Mouse (Mus musculus): ENCODE data around the gene Sp100. TPM values are rescaled to one million over a fixed set of nuclear protein-coding genes. Genes with fewer than 3 reads are reported as not detected.

The Sp100 gene
- polyA plus RNA-seq, 1 experiment: 0.14 TPM

GRCm38 (mm10) chr1:85757531-85758230 is 107.9 kb downstream of the Sp100 start:
- Histone ChIP-seq H3K79me2 (ENCODE audit: control insufficient read depth, insufficient read depth) (no peaks in the 10 kb centered on the region), H3K36me3 (ENCODE audit: control insufficient read depth, insufficient read depth) (no peaks in the 10 kb centered on the region), H3K4me3 (no peak overlapping the region), H3K4me2 (ENCODE audit: low read depth) (peak overlapping the region; percentile 30), H3ac (ENCODE audit: control insufficient read depth, insufficient read length) (no peak overlapping the region), H3K27me3 (ENCODE audit: control insufficient read depth, insufficient read depth, insufficient read length) (no peaks in the 10 kb centered on the region)
- TF ChIP-seq TCF12 (IDR thresholded peaks at IDR 0.05; ENCODE audit: insufficient read depth, poor library complexity, severe bottlenecking) (no peak), MYOD1 (IDR thresholded peaks at IDR 0.05; ENCODE audit: control insufficient read depth in 1 of 3, insufficient read length in 2 of 3, low read depth in 2 of 3) (no peak)

- Histone ChIP-seq H3K36me3 (ENCODE audit: control insufficient read depth, insufficient read depth) (no peaks in the 10 kb centered on the region), H3ac (ENCODE audit: control insufficient read depth, insufficient read length) (no peak overlapping the region), H3K4me3 (no peak overlapping the region), H3K79me2 (ENCODE audit: control insufficient read depth, insufficient read depth) (no peaks in the 10 kb centered on the region), H3K27me3 (ENCODE audit: control insufficient read depth, insufficient read depth, insufficient read length) (no peaks in the 10 kb centered on the region), H3K4me2 (ENCODE audit: low read depth) (peak overlapping the region; percentile 31)
- no peak for TF ChIP-seq TCF3 (IDR thresholded peaks at IDR 0.05; ENCODE audit: insufficient read length, low read depth)
- no peak for TF ChIP-seq SRF (IDR thresholded peaks at IDR 0.05; ENCODE audit: control insufficient read depth, insufficient read length, low read depth)
- TF ChIP-seq REST (IDR thresholded peaks at IDR 0.05; ENCODE audit: insufficient read depth, insufficient read length): no peak
- no peak for TF ChIP-seq CEBPB (IDR thresholded peaks at IDR 0.05; ENCODE audit: insufficient read depth, poor library complexity, severe bottlenecking)
- no peak for TF ChIP-seq TCF12 (IDR thresholded peaks at IDR 0.05; ENCODE audit: insufficient read depth, poor library complexity, severe bottlenecking)
- TF ChIP-seq POLR2AphosphoS2 (IDR thresholded peaks at IDR 0.05; ENCODE audit: insufficient read length, low read depth): no peak
- peak in 2 of 3 experiments; percentile 1 to 40 for TF ChIP-seq MYOG (IDR thresholded peaks at IDR 0.05; ENCODE audit: control insufficient read depth in 1 of 3, insufficient read depth in 1 of 3, insufficient read length in 2 of 3, low read depth in 2 of 3)
- TF ChIP-seq E2F4 (IDR thresholded peaks at IDR 0.05; ENCODE audit: insufficient read depth): no peak
- no peak for TF ChIP-seq POLR2A (IDR thresholded peaks at IDR 0.05; ENCODE audit: insufficient read length, low read depth)
- peak in 1 of 3 experiments; percentile 39 for TF ChIP-seq MYOD1 (IDR thresholded peaks at IDR 0.05; ENCODE audit: control insufficient read depth in 1 of 3, insufficient read length in 2 of 3, low read depth in 2 of 3)
These were observed 108.6 kb downstream of the Sp100 start for GRCm38 (mm10) chr1:85758231-85758968.

DNA sequence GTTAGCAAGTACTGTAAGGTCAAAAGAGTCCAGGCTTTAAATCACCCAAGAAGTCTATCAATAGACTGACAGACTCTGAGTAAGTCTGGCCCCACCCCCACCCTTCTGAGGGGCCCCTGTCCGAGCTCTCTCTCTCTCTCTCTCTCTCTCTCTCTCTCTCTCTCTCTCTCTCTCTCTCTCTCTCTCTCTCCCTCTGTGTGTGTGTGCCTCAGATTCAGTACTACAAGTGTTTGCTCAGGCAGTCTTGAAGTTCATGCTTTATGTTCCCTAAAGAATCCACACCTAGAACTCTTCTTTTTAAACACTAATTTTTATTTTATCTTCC is 109.1 kb downstream of the Sp100 start:
- peak overlapping the region; percentile 31 for H3K4me2 ChIP-seq (ENCODE audit: low read depth)
- H3K27me3 ChIP-seq (ENCODE audit: control insufficient read depth, insufficient read depth, insufficient read length): no peaks in the 10 kb centered on the region
- no peaks in the 10 kb centered on the region for H3K79me2 ChIP-seq (ENCODE audit: control insufficient read depth, insufficient read depth)
- no peaks in the 10 kb centered on the region for H3K36me3 ChIP-seq (ENCODE audit: control insufficient read depth, insufficient read depth)
- H3ac ChIP-seq (ENCODE audit: control insufficient read depth, insufficient read length): no peak overlapping the region
- TF ChIP-seq POLR2AphosphoS2 (IDR thresholded peaks at IDR 0.05; ENCODE audit: insufficient read length, low read depth): no peak
- no peak for TF ChIP-seq MYOD1 (IDR thresholded peaks at IDR 0.05; ENCODE audit: control insufficient read depth in 1 of 3, insufficient read length in 2 of 3, low read depth in 2 of 3)
- no peak for TF ChIP-seq CEBPB (IDR thresholded peaks at IDR 0.05; ENCODE audit: insufficient read depth, poor library complexity, severe bottlenecking)
- no peak for TF ChIP-seq USF1 (IDR thresholded peaks at IDR 0.05; ENCODE audit: low read depth)
- no peak for TF ChIP-seq REST (IDR thresholded peaks at IDR 0.05; ENCODE audit: insufficient read depth, insufficient read length)
- no peak for TF ChIP-seq TCF12 (IDR thresholded peaks at IDR 0.05; ENCODE audit: insufficient read depth, poor library complexity, severe bottlenecking)
- no peak for TF ChIP-seq POLR2A (IDR thresholded peaks at IDR 0.05; ENCODE audit: insufficient read length, low read depth)
- no peak for TF ChIP-seq MYOG (IDR thresholded peaks at IDR 0.05; ENCODE audit: control insufficient read depth in 1 of 3, insufficient read depth in 1 of 3, insufficient read length in 2 of 3, low read depth in 2 of 3)
- TF ChIP-seq SRF (IDR thresholded peaks at IDR 0.05; ENCODE audit: control insufficient read depth, insufficient read length, low read depth): no peak
- TF ChIP-seq TCF3 (IDR thresholded peaks at IDR 0.05; ENCODE audit: insufficient read length, low read depth): no peak
- TF ChIP-seq MAX (IDR thresholded peaks at IDR 0.05; ENCODE audit: low read depth): no peak
- no peak for TF ChIP-seq E2F4 (IDR thresholded peaks at IDR 0.05; ENCODE audit: insufficient read depth)
- H3K4me3 ChIP-seq: no peak overlapping the region

Other genes starting within 250 kb of the Sp100 start
- not detected for gene G530012D18Rik, start 74.3 kb upstream of the Sp100 start, polyA plus RNA-seq (2012; fragmentation: generic; extraction: Trizol)
- not detected for gene Sp110, start 51.2 kb upstream of the Sp100 start, polyA plus RNA-seq (2012; fragmentation: generic; extraction: Trizol)
- gene Sp140, start 49.6 kb upstream of the Sp100 start, polyA plus RNA-seq (2012; fragmentation: generic; extraction: Trizol): 0.20 TPM
- gene A630001G21Rik, start 128.7 kb downstream of the Sp100 start, polyA plus RNA-seq (2012; fragmentation: generic; extraction: Trizol): 0.02 TPM
- gene Cab39, start 143.5 kb downstream of the Sp100 start, polyA plus RNA-seq (2012; fragmentation: generic; extraction: Trizol): 29.0 TPM
- 86.6 TPM for gene Itm2c, start 244.3 kb downstream of the Sp100 start, polyA plus RNA-seq (2012; fragmentation: generic; extraction: Trizol)